Mouse (Mus musculus): Measurements from ENCODE around the gene Tmem184b. TPM values are rescaled to one million over a fixed set of nuclear protein-coding genes. Genes with fewer than 3 reads are reported as not detected.

Gene Tmem184b
- polyA plus RNA-seq, 1 experiment from 2014 or later = 43.6 TPM

GRCm38 (mm10) chr15:79353690-79354305 is 49.6 kb downstream of the Tmem184b start:
- Histone ChIP-seq H3K9ac (ENCODE audit: low read depth, low read length) (0 out of 2 replicates have a peak overlapping the region, but pooled peaks have one; percentile 3), H3K27me3 (replicated peaks; ENCODE audit: control insufficient read depth, insufficient read depth, low read length) (no peaks in the 10 kb centered on the region), H3K4me1 (ENCODE audit: control insufficient read depth, insufficient read depth, low read length) (peaks cover 54% of the 10 kb centered on the region), H3K9me3 (ENCODE audit: control insufficient read depth, low read length) (no peaks in the 10 kb centered on the region), H3K4me3 (ENCODE audit: low read length) (no peak overlapping the region), H3K36me3 (ENCODE audit: control insufficient read depth, insufficient read depth, low read length) (no peaks in the 10 kb centered on the region), H3K27ac (ENCODE audit: low read length) (peak overlapping the region; percentile 46; the same call in 1 of the 2 replicates), H3K4me2 (ENCODE audit: low read depth, low read length) (no peak overlapping the region)
- no peak for ATAC-seq
- WGBS = 87% methylated on average over 5 of the region's 5 CpGs

- H3K4me1 ChIP-seq (ENCODE audit: control insufficient read depth, insufficient read depth, low read length) = peaks cover 51% of the 10 kb centered on the region
- ATAC-seq = no peak
- WGBS = 88% methylated on average over 6 of the region's 6 CpGs
Measured at GRCm38 (mm10) chr15:79352479-79352878, 50.9 kb downstream of the Tmem184b start.

GRCm38 (mm10) chr15:79351331-79351767 is 52.0 kb downstream of the Tmem184b start:
- 37% methylated on average over 15 of the region's 15 CpGs for WGBS
- Histone ChIP-seq H3K9me3 (ENCODE audit: control insufficient read depth, low read length) (no peaks in the 10 kb centered on the region), H3K27ac (ENCODE audit: low read length) (peak overlapping the region; percentile 29; the same call in 1 of the 2 replicates), H3K36me3 (ENCODE audit: control insufficient read depth, insufficient read depth, low read length) (no peaks in the 10 kb centered on the region), H3K4me2 (ENCODE audit: low read depth, low read length) (peak overlapping the region; percentile 23; the same call in 1 of the 2 replicates), H3K4me3 (ENCODE audit: low read length) (0 out of 2 replicates have a peak overlapping the region, but pooled peaks have one; percentile 10), H3K4me1 (ENCODE audit: control insufficient read depth, insufficient read depth, low read length) (peaks cover 53% of the 10 kb centered on the region), H3K9ac (ENCODE audit: low read depth, low read length) (peak overlapping the region; percentile 48), H3K27me3 (replicated peaks; ENCODE audit: control insufficient read depth, insufficient read depth, low read length) (no peaks in the 10 kb centered on the region)
- no peak for ATAC-seq

More at GRCm38 (mm10) chr15:79352479-79352878, 50.9 kb downstream of the Tmem184b start:
- Histone ChIP-seq H3K9ac (ENCODE audit: low read depth, low read length) (peak overlapping the region; percentile 15; the same call in 1 of the 2 replicates), H3K4me3 (ENCODE audit: low read length) (no peak overlapping the region), H3K4me2 (ENCODE audit: low read depth, low read length) (no peak overlapping the region), H3K27me3 (replicated peaks; ENCODE audit: control insufficient read depth, insufficient read depth, low read length) (no peaks in the 10 kb centered on the region), H3K27ac (ENCODE audit: low read length) (no peak overlapping the region), H3K36me3 (ENCODE audit: control insufficient read depth, insufficient read depth, low read length) (no peaks in the 10 kb centered on the region), H3K9me3 (ENCODE audit: control insufficient read depth, low read length) (no peaks in the 10 kb centered on the region)

- Histone ChIP-seq H3K27ac (ENCODE audit: low read length) (peak overlapping the region; percentile 29; the same call in 1 of the 2 replicates), H3K9me3 (ENCODE audit: control insufficient read depth, low read length) (no peaks in the 10 kb centered on the region), H3K4me1 (ENCODE audit: control insufficient read depth, insufficient read depth, low read length) (peaks cover 50% of the 10 kb centered on the region), H3K9ac (ENCODE audit: low read depth, low read length) (peak overlapping the region; percentile 48; the same call in 1 of the 2 replicates), H3K4me3 (ENCODE audit: low read length) (no peak overlapping the region), H3K4me2 (ENCODE audit: low read depth, low read length) (0 out of 2 replicates have a peak overlapping the region, but pooled peaks have one; percentile 23), H3K36me3 (ENCODE audit: control insufficient read depth, insufficient read depth, low read length) (no peaks in the 10 kb centered on the region), H3K27me3 (replicated peaks; ENCODE audit: control insufficient read depth, insufficient read depth, low read length) (no peaks in the 10 kb centered on the region)
- WGBS = 91% methylated on average over 4 of the region's 4 CpGs
- no peak for ATAC-seq
Measured at GRCm38 (mm10) chr15:79350866-79351265, 52.5 kb downstream of the Tmem184b start.

GRCm38 (mm10) chr15:79348651-79349050 is 54.7 kb downstream of the Tmem184b start:
- 49% methylated on average over 8 of the region's 8 CpGs for WGBS
- no peaks in the 10 kb centered on the region for H3K36me3 ChIP-seq (ENCODE audit: control insufficient read depth, insufficient read depth, low read length)
- H3K4me3 ChIP-seq (ENCODE audit: low read length) = peak overlapping the region; percentile 75
- peak overlapping the region; percentile 100 for H3K27ac ChIP-seq (ENCODE audit: low read length)
- H3K27me3 ChIP-seq (replicated peaks; ENCODE audit: control insufficient read depth, insufficient read depth, low read length) = no peaks in the 10 kb centered on the region
- peak overlapping the region; percentile 94 for H3K9ac ChIP-seq (ENCODE audit: low read depth, low read length)
- no peak for ATAC-seq
- no peaks in the 10 kb centered on the region for H3K9me3 ChIP-seq (ENCODE audit: control insufficient read depth, low read length)
- H3K4me1 ChIP-seq (ENCODE audit: control insufficient read depth, insufficient read depth, low read length) = peaks cover 47% of the 10 kb centered on the region
- peak overlapping the region; percentile 77 for H3K4me2 ChIP-seq (ENCODE audit: low read depth, low read length)

GRCm38 (mm10) chr15:79347845-79348506 is 55.4 kb downstream of the Tmem184b start:
- H3K4me2 ChIP-seq (ENCODE audit: low read depth, low read length) = peak overlapping the region; percentile 77

GRCm38 (mm10) chr15:79347165-79347844 is 56.1 kb downstream of the Tmem184b start:
- under 1% methylated on average over 61 of the region's 61 CpGs for WGBS
- H3K9me3 ChIP-seq (ENCODE audit: control insufficient read depth, low read length) = no peaks in the 10 kb centered on the region
- H3K4me3 ChIP-seq (ENCODE audit: low read length) = peak overlapping the region; percentile 75
- peak overlapping the region; percentile 77 for H3K4me2 ChIP-seq (ENCODE audit: low read depth, low read length)
- no peaks in the 10 kb centered on the region for H3K36me3 ChIP-seq (ENCODE audit: control insufficient read depth, insufficient read depth, low read length)
- peak overlapping the region; percentile 94 for H3K9ac ChIP-seq (ENCODE audit: low read depth, low read length)
- peak overlapping the region; percentile 100 for H3K27ac ChIP-seq (ENCODE audit: low read length)
- H3K4me1 ChIP-seq (ENCODE audit: control insufficient read depth, insufficient read depth, low read length) = peaks cover 43% of the 10 kb centered on the region
- ATAC-seq = peak; percentile 82
- no peaks in the 10 kb centered on the region for H3K27me3 ChIP-seq (replicated peaks; ENCODE audit: control insufficient read depth, insufficient read depth, low read length)

More at GRCm38 (mm10) chr15:79347845-79348506, 55.4 kb downstream of the Tmem184b start:
- H3K9ac ChIP-seq (ENCODE audit: low read depth, low read length) = peak overlapping the region; percentile 94
- peak overlapping the region; percentile 75 for H3K4me3 ChIP-seq (ENCODE audit: low read length)
- WGBS = 1% methylated on average over 39 of the region's 46 CpGs
- no peaks in the 10 kb centered on the region for H3K27me3 ChIP-seq (replicated peaks; ENCODE audit: control insufficient read depth, insufficient read depth, low read length)
- H3K4me1 ChIP-seq (ENCODE audit: control insufficient read depth, insufficient read depth, low read length) = peaks cover 48% of the 10 kb centered on the region
- ATAC-seq = peak; percentile 86
- no peaks in the 10 kb centered on the region for H3K9me3 ChIP-seq (ENCODE audit: control insufficient read depth, low read length)
- peak overlapping the region; percentile 100 for H3K27ac ChIP-seq (ENCODE audit: low read length)
- H3K36me3 ChIP-seq (ENCODE audit: control insufficient read depth, insufficient read depth, low read length) = no peaks in the 10 kb centered on the region

GRCm38 (mm10) chr15:79346051-79346793 is 57.1 kb downstream of the Tmem184b start, which contains the start of gene Maff:
Gene Maff (plus strand): TSS chr15:79346621.
- Histone ChIP-seq H3K9ac (ENCODE audit: low read depth, low read length) (peak within 1 kb of the TSS; percentile 94), H3K9me3 (ENCODE audit: control insufficient read depth, low read length) (no peaks in the 10 kb centered on the region), H3K4me2 (ENCODE audit: low read depth, low read length) (peak within 1 kb of the TSS; percentile 77), H3K36me3 (ENCODE audit: control insufficient read depth, insufficient read depth, low read length) (no peaks in the 10 kb centered on the region), H3K4me1 (ENCODE audit: control insufficient read depth, insufficient read depth, low read length) (peaks cover 33% of the 10 kb centered on the region), H3K27me3 (replicated peaks; ENCODE audit: control insufficient read depth, insufficient read depth, low read length) (no peaks in the 10 kb centered on the region), H3K27ac (ENCODE audit: low read length) (peak within 1 kb of the TSS; percentile 100), H3K4me3 (ENCODE audit: low read length) (peak within 1 kb of the TSS; percentile 75)
- ATAC-seq = no peak
- 55% methylated on average over 8 of the region's 8 CpGs for WGBS

All from intestine, embryonic 16.5 days (tissue).